Mouse (Mus musculus): ENCODE data around the gene 2010005H15Rik.
"Not testable (repeated sequence)": the region's sequence is repeated elsewhere in the genome, so short reads cannot be mapped to it uniquely, and the experiment has no call there.

DNA sequence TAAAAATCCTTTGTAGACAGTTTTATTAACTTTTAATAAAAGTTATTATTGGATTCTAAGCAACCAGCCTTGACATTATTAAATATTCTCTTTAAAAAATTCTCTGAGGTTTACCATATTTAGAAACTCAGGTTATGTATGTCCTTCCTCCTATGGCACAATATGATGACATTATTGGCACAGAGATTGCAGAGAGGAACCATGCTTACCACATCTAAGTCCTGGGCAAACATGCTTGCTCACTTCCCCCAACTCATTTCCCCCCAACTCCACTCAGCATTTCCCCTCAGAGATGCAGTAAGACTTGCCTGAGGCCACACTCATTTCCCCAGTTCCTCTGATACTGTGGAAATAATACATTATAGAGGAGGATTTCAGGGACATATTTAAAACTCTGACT is 39.3 kb downstream of the 2010005H15Rik start:
- TF ChIP-seq CTCF (IDR thresholded peaks at IDR 0.05; ENCODE audit: extremely low read depth, insufficient read length, insufficient replicate concordance, low read depth, low read length); POLR2A (IDR thresholded peaks at IDR 0.05; ENCODE audit: low read depth, low read length): not testable (repeated sequence)
